Mouse (Mus musculus) thymus, adult 2 months (tissue): ENCODE measurements at regions not wholly inside any gene's neighbourhood (a gene's known extent, or its start where the extent isn't known, plus 50 kb on each side); places are given as distances from the start of the nearest gene placed in this dataset.

Source experiments
- CTCF ChIP-seq: fragments of 200-500 bp; IDR thresholded peaks from 2 replicates; pipeline ENCODE4 v1.5.1; 2012; ENCODE audit warnings: mild to moderate bottlenecking, control low read depth, low read length, moderate library complexity, borderline replicate concordance; ENCODE audit not compliant: control insufficient read depth, poor library complexity, insufficient read depth; ENCODE audit errors: extremely low read depth
- POLR2A ChIP-seq: fragments of 200-500 bp; IDR thresholded peaks from 2 replicates; pipeline ENCODE4 v1.6.1; 2012; ENCODE audit warnings: mild to moderate bottlenecking, low read length, control low read depth, moderate library complexity; ENCODE audit not compliant: control insufficient read depth, poor library complexity, insufficient read depth; ENCODE audit errors: extremely low read depth

DNA sequence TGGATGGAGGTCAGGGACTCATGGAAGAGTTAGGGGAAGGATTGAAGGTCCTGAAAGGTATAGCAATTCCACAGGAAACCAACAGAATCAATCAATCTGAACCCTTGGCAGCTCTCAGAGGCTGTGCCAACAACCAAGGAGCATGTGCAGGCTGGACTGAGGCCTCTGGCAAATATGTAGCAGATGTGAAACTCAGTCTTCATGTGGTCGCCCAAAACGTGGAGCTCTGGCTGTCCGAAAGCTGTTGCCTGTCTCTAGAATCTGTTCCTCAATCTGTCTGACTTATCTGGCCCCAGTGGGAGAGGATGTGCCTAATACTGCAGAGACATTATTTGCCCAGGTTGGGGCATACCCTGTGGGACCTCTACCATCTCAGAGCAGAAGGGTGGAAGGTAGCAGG, 1095.4 kb upstream of the Sel1l start:
- no peak for TF ChIP-seq POLR2A
- TF ChIP-seq CTCF = no peak
